Mouse (Mus musculus): Measurements from ENCODE around the gene Ptges. TPM values are rescaled to one million over a fixed set of nuclear protein-coding genes. Genes with fewer than 3 reads are reported as not detected.
A peak's percentile ranks its signal among the peaks of the same experiment; 100 is the strongest.
"Not testable (repeated sequence)": the region's sequence is repeated elsewhere in the genome, so short reads cannot be mapped to it uniquely, and the experiment has no call there.

Ptges gene
- total RNA-seq, 2 experiments from 2014 or later: 4.1 to 6.9 TPM

- peak; percentile 62 for DNase-seq
Observed at GRCm38 (mm10) chr2:30928893-30929482, 675 bp downstream of the Ptges start.

DNA sequence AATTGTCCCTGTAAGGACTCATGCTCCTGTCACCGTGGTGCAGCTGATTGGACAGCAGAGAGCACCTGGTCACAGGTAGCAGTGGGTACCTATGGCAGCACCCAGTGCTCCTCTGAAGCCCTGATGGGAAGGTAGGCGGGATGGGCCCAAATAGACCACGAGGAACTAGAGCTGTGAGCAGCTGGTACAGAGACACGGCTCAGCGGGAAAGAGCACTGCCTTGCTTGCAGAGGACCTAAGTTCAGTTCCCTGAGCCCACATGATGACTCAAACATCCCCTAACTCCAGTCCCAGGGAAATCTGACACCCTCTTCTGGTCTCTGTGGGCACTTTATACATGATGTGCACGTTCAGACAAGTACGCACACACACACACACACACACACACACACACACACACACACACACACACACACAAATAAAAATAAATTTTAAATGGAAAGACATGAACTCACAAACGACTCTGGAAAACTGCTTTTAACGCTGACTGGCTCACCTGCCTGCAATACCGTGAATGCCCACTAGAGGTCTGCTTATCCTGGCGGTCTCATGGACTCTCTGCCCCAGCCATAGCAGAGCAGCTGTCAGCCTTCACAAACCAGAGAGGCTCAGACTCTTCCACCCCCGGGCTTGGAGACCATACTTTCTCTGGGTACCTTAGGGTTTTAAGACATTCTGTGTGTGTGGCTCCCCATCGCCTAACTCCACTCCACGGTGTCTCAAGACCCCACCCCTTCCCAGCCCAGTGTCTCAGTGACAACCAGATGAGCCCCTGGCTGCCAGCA is 1.6 kb downstream of the Ptges start:
- peak; percentile 49 for DNase-seq

DNA sequence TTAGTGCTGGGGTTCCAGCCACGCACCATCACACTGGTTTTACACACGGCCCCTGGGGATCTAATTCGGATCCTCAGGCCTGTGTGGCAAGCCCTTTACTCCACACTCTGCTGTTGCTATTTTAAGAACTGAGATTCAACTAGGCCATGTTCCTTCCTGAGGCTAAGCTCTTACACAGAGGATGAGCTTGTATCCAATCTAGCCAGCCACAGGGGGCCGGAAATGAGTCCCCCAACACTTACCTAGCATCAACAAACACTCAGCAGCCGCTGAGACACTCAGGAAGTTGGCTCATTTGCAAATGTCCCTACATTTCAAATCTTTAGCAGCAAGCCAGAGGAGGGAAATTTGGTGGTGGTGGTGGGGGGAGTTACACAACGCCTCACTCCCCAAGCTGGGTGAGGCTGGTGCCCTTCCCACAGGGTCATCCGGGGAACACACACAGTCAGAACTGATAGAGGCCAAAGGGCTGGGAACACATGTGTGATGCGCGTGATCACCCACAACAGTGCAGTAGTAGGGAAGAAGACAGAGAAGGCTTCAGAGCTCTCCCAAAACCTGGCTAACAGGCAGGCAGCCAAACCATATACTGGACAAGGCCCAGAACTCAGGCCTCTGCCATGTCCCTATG is 2.4 kb downstream of the Ptges start:
- DNase-seq: no peak

DNA sequence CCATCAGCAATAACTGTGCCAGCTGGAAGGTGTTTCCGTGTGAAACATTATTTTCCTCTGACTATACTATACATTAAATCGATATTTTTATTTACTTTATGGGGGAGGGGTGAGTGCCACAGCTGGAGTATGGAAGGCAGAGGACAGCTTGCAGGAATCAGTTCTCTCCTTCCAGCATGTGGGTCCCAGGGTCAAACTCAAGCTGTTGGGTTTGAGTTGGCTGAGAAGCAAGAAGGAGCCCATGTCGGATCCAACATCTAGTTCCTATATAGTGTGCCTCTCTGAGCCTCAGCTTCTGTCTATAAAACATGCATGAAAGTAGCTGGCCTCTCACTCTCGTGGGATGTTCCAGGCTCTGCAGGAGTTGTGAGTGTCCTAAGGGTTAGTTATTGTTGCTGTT is 3.3 kb downstream of the Ptges start:
- no peak for DNase-seq

DNA sequence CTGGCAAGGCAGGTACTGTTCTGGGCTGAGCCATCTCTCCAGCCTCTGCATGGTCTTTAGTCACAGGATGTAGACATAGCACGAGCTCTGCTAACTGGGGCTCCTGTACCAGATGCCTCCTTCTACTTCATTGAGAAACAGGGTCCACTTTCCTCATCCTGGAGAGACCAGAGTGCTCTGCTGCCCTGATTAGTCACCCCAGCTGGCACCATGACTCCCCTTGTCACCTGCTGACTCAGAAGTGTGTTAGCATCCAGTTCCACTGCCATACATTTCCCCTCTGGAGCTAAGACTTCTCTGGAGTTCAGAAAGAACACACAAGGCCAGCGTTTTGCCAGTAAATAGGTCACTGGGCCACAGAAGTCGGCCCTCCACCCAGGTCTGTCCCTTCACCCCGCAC is 4.5 kb downstream of the Ptges start:
- DNase-seq: no peak

GRCm38 (mm10) chr2:30923099-30923498 is 6.6 kb downstream of the Ptges start:
- DNase-seq: no peak

DNA sequence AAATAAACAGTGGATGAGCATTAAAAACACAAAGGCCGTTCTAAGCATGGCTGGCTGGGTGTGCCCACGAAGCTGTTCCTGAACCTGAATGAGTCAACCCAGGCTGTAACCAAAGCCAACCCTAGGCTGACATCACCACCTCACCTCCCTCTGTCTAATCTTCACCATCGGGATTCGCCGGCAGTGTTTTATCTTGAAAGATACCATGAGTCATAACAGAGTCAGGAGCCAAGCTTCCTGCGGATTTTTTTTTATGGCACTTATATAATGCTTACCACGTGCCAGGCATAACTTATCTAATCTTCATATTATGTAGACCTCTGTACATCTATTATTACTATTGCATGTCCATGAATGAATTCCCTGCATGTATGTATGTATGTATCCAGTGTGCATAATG is 9.4 kb downstream of the Ptges start:
- DNase-seq: no peak

DNA sequence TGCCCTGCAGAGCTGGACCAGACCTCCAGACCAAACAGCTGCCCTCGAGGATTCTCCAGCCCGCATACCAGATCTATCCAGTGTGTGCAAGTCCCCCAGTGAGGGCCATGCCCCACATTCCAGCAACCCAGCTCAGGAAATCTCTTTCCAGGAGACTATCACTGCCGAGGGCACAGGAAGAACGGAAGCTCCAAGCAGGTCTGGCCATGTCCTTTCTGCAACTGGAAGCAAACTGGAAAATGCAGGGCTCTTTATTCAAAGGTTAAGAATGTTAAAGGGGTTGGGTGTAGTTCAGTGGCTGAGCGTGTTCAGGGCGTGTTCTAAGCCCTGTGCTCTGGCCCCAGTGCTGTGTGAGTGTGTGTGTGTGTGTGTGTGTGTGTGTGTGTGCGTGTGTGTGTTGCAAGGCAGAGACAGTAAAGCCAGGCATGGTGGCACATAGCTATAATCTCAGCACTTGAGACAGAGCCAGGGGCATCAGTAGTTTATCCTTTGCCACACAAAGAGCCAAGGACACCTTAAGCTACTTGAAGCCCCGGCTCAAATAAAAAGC is 10.8 kb downstream of the Ptges start:
- DNase-seq: no peak

DNA sequence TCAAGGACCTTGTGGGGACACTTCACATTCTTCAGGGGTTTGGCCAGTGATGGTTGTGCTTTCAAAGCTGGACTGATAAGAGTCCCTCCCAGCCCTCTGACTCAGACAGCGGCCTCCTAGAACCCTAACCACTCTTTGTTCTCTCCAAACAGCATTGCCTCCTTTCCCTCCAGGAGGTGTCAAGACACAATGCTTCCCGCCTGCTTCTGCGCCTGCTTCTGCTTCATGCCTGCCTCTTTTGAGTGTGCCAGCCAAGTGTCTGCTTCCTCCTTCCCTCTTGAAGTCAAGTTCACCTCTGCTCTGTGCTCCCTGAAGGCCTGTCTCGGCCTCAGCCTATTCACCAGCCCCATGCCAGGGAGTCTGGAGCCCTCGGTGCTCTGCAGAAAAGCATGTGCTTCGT is 11.5 kb downstream of the Ptges start:
- no peak for DNase-seq

DNA sequence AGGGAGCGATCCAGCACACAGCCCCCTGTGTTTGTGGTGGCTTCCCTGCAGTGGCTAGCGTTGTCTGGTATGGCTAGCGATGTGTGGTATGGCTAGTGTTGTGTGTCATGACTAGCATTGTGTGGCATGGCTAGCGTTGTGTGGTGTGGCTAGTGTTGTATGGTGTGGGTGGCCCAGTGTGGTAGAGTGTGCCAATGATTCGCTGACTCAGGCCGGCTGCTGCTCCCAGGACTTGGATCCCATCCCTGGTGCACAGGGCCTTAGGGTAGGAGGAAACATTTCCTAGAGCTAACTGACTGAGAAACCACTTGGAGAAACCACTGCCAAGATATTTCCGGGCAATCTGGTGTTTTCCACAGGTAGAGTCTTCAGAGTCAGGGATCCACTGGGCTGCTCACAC is 12.0 kb downstream of the Ptges start:
- DNase-seq: no peak

DNA sequence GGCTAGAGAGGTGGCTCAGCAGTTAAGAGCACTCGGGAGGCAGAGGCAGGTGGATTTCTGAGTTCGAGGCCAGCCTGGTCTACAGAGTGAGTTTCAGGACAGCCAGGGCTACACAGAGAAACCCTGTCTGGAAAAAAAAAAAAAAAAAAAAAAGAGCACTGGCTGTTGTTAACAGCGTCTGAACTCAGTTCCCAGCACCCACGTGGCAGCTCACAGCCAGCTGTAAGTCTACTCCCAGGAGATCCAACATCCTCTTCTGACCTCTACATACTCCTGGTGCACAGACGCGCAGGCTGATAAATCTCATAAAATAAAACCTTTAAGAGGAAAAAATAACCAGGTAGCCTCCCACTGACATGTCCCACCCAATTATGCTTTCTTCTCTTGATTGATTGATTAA is 13.7 kb downstream of the Ptges start:
- DNase-seq: not testable (repeated sequence)

GRCm38 (mm10) chr2:30915376-30915775 is 14.3 kb downstream of the Ptges start:
- DNase-seq: no peak

DNA sequence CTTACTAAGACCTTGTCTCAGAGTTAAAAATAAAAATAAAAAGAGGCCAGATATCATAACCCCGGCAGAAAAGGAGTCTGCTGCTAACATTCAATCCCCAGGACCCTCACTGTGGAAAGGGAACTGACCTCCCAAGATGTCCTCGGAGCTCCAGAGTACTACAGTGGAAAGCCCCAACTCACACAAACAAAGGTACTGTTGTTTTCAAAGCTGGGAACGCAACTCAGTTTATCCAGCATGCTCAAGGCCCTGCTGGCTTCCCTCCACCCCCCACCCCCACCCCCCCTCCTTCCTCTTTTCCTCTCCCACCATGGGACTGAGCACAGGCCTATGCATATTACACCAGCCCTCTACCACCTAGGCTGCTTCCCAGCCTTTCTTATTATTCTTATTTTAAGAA is 14.8 kb downstream of the Ptges start:
- DNase-seq: no peak

GRCm38 (mm10) chr2:30913022-30913421 is 16.6 kb downstream of the Ptges start:
- no peak for DNase-seq

GRCm38 (mm10) chr2:30912291-30912773 is 17.3 kb downstream of the Ptges start:
- DNase-seq: peak; percentile 72

DNA sequence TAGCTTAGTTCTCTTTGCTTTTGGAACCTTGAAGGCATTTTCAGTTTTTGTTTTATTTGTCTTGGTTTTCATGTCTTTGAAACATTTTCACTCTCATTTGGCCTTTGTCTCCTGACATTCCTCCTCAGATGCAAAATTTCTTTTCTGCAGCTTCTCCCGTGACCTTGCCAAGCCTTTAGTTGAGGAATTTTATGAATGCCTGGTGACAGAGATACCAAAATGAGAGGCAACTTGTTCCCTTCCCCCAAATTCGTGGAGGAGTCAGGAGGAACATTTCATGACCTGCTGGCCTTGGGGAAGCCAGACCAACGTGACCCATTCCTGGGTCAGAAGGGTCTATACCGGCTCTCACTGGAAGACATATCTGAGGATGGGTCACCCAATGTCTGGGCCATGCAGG is 23.0 kb downstream of the Ptges start:
- no peak for DNase-seq

- no peak for DNase-seq
Observed at GRCm38 (mm10) chr2:30905906-30906305, 23.8 kb downstream of the Ptges start.

- DNase-seq: no peak
Observed at GRCm38 (mm10) chr2:30904991-30905390, 24.7 kb downstream of the Ptges start.

DNA sequence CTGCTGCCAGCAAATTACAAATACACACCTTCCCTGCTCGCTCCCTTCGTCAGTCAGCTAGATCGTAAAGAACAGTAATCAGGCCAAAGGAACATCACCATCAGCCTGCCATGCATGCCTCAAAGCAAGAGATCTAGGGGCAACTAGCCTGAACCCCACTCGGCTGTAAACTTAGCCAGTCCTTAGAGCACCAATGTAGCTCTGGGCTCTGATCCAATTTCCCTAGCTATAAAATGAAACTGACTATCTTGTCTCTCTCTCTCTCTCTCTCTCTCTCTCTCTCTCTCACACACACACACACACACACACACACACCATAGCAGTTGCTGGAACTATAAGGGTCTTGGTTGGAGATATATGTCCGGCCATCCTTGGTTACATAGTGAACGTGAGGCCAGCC is 25.4 kb downstream of the Ptges start:
- DNase-seq: no peak

- DNase-seq: no peak
Observed at GRCm38 (mm10) chr2:30902726-30903722, 26.6 kb downstream of the Ptges start.

GRCm38 (mm10) chr2:30902256-30902655 is 27.4 kb downstream of the Ptges start:
- DNase-seq: no peak

- DNase-seq: no peak
Observed at GRCm38 (mm10) chr2:30901646-30902160, 28.0 kb downstream of the Ptges start.
